Mouse (Mus musculus) myocyte (in vitro differentiated cells): Measurements from ENCODE around the gene Adamtsl5. TPM values are rescaled to one million over a fixed set of nuclear protein-coding genes. Genes with fewer than 3 reads are reported as not detected.

Experiments
- H3K27me3 ChIP-seq: one replicate; pipeline ENCODE4 v1.6.1; 2011; ENCODE audit not compliant: control insufficient read depth, insufficient read depth, insufficient read length
- H3K36me3 ChIP-seq: one replicate; pipeline ENCODE4 v1.6.1; 2011; ENCODE audit not compliant: control insufficient read depth, insufficient read depth
- H3K4me2 ChIP-seq: one replicate; pipeline ENCODE4 v1.6.1; 2011; ENCODE audit warnings: low read depth, control low read depth
- H3K4me3 ChIP-seq: one replicate; pipeline ENCODE4 v1.5.1; 2011; ENCODE audit warnings: mild to moderate bottlenecking, control low read depth, moderate library complexity
- H3K79me2 ChIP-seq: one replicate; pipeline ENCODE4 v1.6.1; 2011; ENCODE audit not compliant: control insufficient read depth, insufficient read depth
- H3ac ChIP-seq: one replicate; pipeline ENCODE4 v1.6.1; 2011; ENCODE audit not compliant: control insufficient read depth, insufficient read length
- CEBPB ChIP-seq: IDR thresholded peaks from 2 replicates; pipeline ENCODE4 v1.6.1; 2011; ENCODE audit warnings: mild to moderate bottlenecking, moderate library complexity; ENCODE audit not compliant: poor library complexity, insufficient read depth, severe bottlenecking
- E2F4 ChIP-seq: IDR thresholded peaks from one replicate; pipeline ENCODE4 v1.6.1; 2011; ENCODE audit warnings: mild to moderate bottlenecking, control low read depth, moderate library complexity; ENCODE audit not compliant: insufficient read depth
- MAX ChIP-seq: IDR thresholded peaks from one replicate; pipeline ENCODE4 v1.6.1; 2011; ENCODE audit warnings: low read depth, mild to moderate bottlenecking, control low read depth
- MYOD1 ChIP-seq, 3 experiments: IDR thresholded peaks; one replicate each; pipeline ENCODE4 v1.6.1; 2011; ENCODE audit warnings: control low read depth in 2 of 3, low read depth in 2 of 3, mild to moderate bottlenecking in 2 of 3, moderate library complexity in 1 of 3; ENCODE audit not compliant: insufficient read length in 2 of 3, control insufficient read depth in 1 of 3
- MYOG ChIP-seq, 3 experiments: IDR thresholded peaks; one replicate each; pipeline ENCODE4 v1.6.1; 2011; ENCODE audit warnings: control low read depth in 2 of 3, low read depth in 2 of 3, mild to moderate bottlenecking in 2 of 3; ENCODE audit not compliant: insufficient read length in 2 of 3, control insufficient read depth in 1 of 3, insufficient read depth in 1 of 3
- POLR2A ChIP-seq: IDR thresholded peaks from one replicate; pipeline ENCODE4 v1.6.1; 2011; ENCODE audit warnings: low read depth, mild to moderate bottlenecking, control low read depth, moderate library complexity; ENCODE audit not compliant: insufficient read length
- POLR2AphosphoS2 ChIP-seq: IDR thresholded peaks from one replicate; pipeline ENCODE4 v1.6.1; 2011; ENCODE audit warnings: low read depth, control low read depth; ENCODE audit not compliant: insufficient read length
- REST ChIP-seq: IDR thresholded peaks from one replicate; pipeline ENCODE4 v1.6.1; 2011; ENCODE audit warnings: mild to moderate bottlenecking, control low read depth, moderate library complexity; ENCODE audit not compliant: insufficient read depth, insufficient read length
- SRF ChIP-seq: IDR thresholded peaks from one replicate; pipeline ENCODE4 v1.6.1; 2011; ENCODE audit warnings: low read depth; ENCODE audit not compliant: control insufficient read depth, insufficient read length
- TCF12 ChIP-seq: IDR thresholded peaks from one replicate; pipeline ENCODE4 v1.6.1; 2011; ENCODE audit warnings: mild to moderate bottlenecking, control low read depth; ENCODE audit not compliant: poor library complexity, insufficient read depth, severe bottlenecking
- TCF3 ChIP-seq: IDR thresholded peaks from one replicate; pipeline ENCODE4 v1.6.1; 2011; ENCODE audit warnings: low read depth, control low read depth; ENCODE audit not compliant: insufficient read length
- USF1 ChIP-seq: IDR thresholded peaks from one replicate; pipeline ENCODE4 v1.6.1; 2011; ENCODE audit warnings: low read depth, mild to moderate bottlenecking, control low read depth, moderate library complexity
- polyA plus RNA-seq: library from polyadenylated mRNA; unstranded; fragments of >200 nt; fragmentation: generic; extraction: Trizol; gene quantifications from one replicate; pipeline ENCODE4 v1.2.1, GENCODE M21; 2012; ENCODE audit warnings: missing spikeins

The Adamtsl5 gene
- polyA plus RNA-seq, 1 experiment: 57.8 TPM

GRCm38 (mm10) chr10:80331636-80332524, 16.3 kb downstream of the Adamtsl5 start:
- H3K36me3 ChIP-seq: no peaks in the 10 kb centered on the region
- H3K4me2 ChIP-seq: no peak overlapping the region
- H3ac ChIP-seq: no peak overlapping the region
- H3K4me3 ChIP-seq: no peak overlapping the region
- H3K79me2 ChIP-seq: no peaks in the 10 kb centered on the region
- no peaks in the 10 kb centered on the region for H3K27me3 ChIP-seq
- TF ChIP-seq TCF12 (no peak), E2F4 (no peak), CEBPB (no peak), POLR2AphosphoS2 (no peak), SRF (no peak), MYOG (IDR thresholded peaks at IDR 0.05; ENCODE audit: control insufficient read depth in 1 of 3, insufficient read depth in 1 of 3, insufficient read length in 2 of 3, low read depth in 2 of 3) (no peak), REST (no peak), MAX (no peak), POLR2A (no peak), MYOD1 (IDR thresholded peaks at IDR 0.05; ENCODE audit: control insufficient read depth in 1 of 3, insufficient read length in 2 of 3, low read depth in 2 of 3) (no peak), TCF3 (no peak), USF1 (no peak)

- Histone ChIP-seq H3K36me3 (no peaks in the 10 kb centered on the region), H3ac (no peak overlapping the region), H3K79me2 (no peaks in the 10 kb centered on the region), H3K4me3 (peak overlapping the region; percentile 24), H3K4me2 (peak overlapping the region; percentile 98), H3K27me3 (no peaks in the 10 kb centered on the region)
- no peak for TF ChIP-seq REST
- TF ChIP-seq CEBPB: no peak
- no peak for TF ChIP-seq E2F4
- no peak for TF ChIP-seq TCF3
- no peak for TF ChIP-seq POLR2AphosphoS2
- no peak for TF ChIP-seq MAX
- no peak for TF ChIP-seq MYOD1 (IDR thresholded peaks at IDR 0.05; ENCODE audit: control insufficient read depth in 1 of 3, insufficient read length in 2 of 3, low read depth in 2 of 3)
- no peak for TF ChIP-seq MYOG (IDR thresholded peaks at IDR 0.05; ENCODE audit: control insufficient read depth in 1 of 3, insufficient read depth in 1 of 3, insufficient read length in 2 of 3, low read depth in 2 of 3)
- no peak for TF ChIP-seq USF1
- TF ChIP-seq SRF: no peak
- TF ChIP-seq POLR2A: no peak
Measured at GRCm38 (mm10) chr10:80330888-80331287, 17.3 kb downstream of the Adamtsl5 start.

- no peaks in the 10 kb centered on the region for H3K36me3 ChIP-seq
- no peak for TF ChIP-seq E2F4
- no peak for TF ChIP-seq TCF12
- TF ChIP-seq MAX: no peak
- peak; percentile 64 for TF ChIP-seq POLR2A
- H3K4me2 ChIP-seq: peak overlapping the region; percentile 98
- H3K27me3 ChIP-seq: no peaks in the 10 kb centered on the region
- H3K79me2 ChIP-seq: no peaks in the 10 kb centered on the region
- peak overlapping the region; percentile 24 for H3K4me3 ChIP-seq
- H3ac ChIP-seq: peak overlapping the region; percentile 12
Measured at GRCm38 (mm10) chr10:80330084-80330483, 18.1 kb downstream of the Adamtsl5 start.

GRCm38 (mm10) chr10:80329273-80330081, 18.7 kb downstream of the Adamtsl5 start, which contains the start of the genes Pcsk4 and Reep6:
Gene Pcsk4, minus strand, starts transcription at chr10:80329498.
Gene Reep6, plus strand, starts transcription at chr10:80329953.
- TF ChIP-seq CEBPB (no peak), SRF (peak; percentile 18), MYOD1 (IDR thresholded peaks at IDR 0.05; ENCODE audit: control insufficient read depth in 1 of 3, insufficient read length in 2 of 3, low read depth in 2 of 3) (no peak), USF1 (no peak), E2F4 (no peak), REST (no peak)
- Histone ChIP-seq H3K4me2 (peak within 1 kb of the TSS; percentile 98), H3K79me2 (no peaks in the 10 kb centered on the region), H3K4me3 (peak within 1 kb of the TSS; percentile 24), H3K36me3 (no peaks in the 10 kb centered on the region), H3ac (peak within 1 kb of the TSS; percentile 12), H3K27me3 (no peaks in the 10 kb centered on the region)

GRCm38 (mm10) chr10:80325045-80325444, 23.2 kb downstream of the Adamtsl5 start:
- no peak overlapping the region for H3K4me3 ChIP-seq
- no peak overlapping the region for H3K4me2 ChIP-seq
- peaks cover 1% of the 10 kb centered on the region for H3K79me2 ChIP-seq
- H3K36me3 ChIP-seq: no peaks in the 10 kb centered on the region
- no peak overlapping the region for H3ac ChIP-seq
- H3K27me3 ChIP-seq: no peaks in the 10 kb centered on the region
- TF ChIP-seq USF1 (no peak), MYOG (IDR thresholded peaks at IDR 0.05; ENCODE audit: control insufficient read depth in 1 of 3, insufficient read depth in 1 of 3, insufficient read length in 2 of 3, low read depth in 2 of 3) (no peak), SRF (no peak), TCF3 (no peak), MAX (no peak), POLR2A (no peak), POLR2AphosphoS2 (no peak), REST (no peak)
